Mouse (Mus musculus): Measurements from ENCODE around the gene Nr5a1.

Gene Nr5a1

GRCm38 (mm10) chr2:38705036-38705435 lies 9.3 kb downstream of the Nr5a1 start:
- no peak for DNase-seq (ENCODE audit: low read depth, low spot score)

- DNase-seq (ENCODE audit: low read depth, low spot score), result no peak
These were observed 10.0 kb downstream of the Nr5a1 start for GRCm38 (mm10) chr2:38704336-38704735.

- DNase-seq (ENCODE audit: low read depth, low spot score), result no peak
These were observed 14.2 kb downstream of the Nr5a1 start for GRCm38 (mm10) chr2:38700177-38700576.

GRCm38 (mm10) chr2:38698623-38699022 lies 15.7 kb downstream of the Nr5a1 start:
- no peak for DNase-seq (ENCODE audit: low read depth, low spot score)

GRCm38 (mm10) chr2:38697128-38698120 lies 16.9 kb downstream of the Nr5a1 start:
- DNase-seq (ENCODE audit: low read depth, low spot score), result no peak

GRCm38 (mm10) chr2:38695770-38696169 lies 18.6 kb downstream of the Nr5a1 start:
- DNase-seq (ENCODE audit: low read depth, low spot score), result no peak

GRCm38 (mm10) chr2:38691542-38691941 lies 22.8 kb downstream of the Nr5a1 start:
- DNase-seq (ENCODE audit: low read depth, low spot score), result no peak

- DNase-seq (ENCODE audit: low read depth, low spot score), result no peak
These were observed 24.5 kb downstream of the Nr5a1 start for GRCm38 (mm10) chr2:38689881-38690280.

- no peak for DNase-seq (ENCODE audit: low read depth, low spot score)
These were observed 25.4 kb downstream of the Nr5a1 start for GRCm38 (mm10) chr2:38688791-38689520.

GRCm38 (mm10) chr2:38685746-38686145 lies 28.6 kb downstream of the Nr5a1 start:
- no peak for DNase-seq (ENCODE audit: low read depth, low spot score)

- DNase-seq (ENCODE audit: low read depth, low spot score), result no peak
These were observed 31.3 kb downstream of the Nr5a1 start for GRCm38 (mm10) chr2:38683083-38683482.

- DNase-seq (ENCODE audit: low read depth, low spot score), result no peak
These were observed 32.1 kb downstream of the Nr5a1 start for GRCm38 (mm10) chr2:38682209-38682608.

GRCm38 (mm10) chr2:38678947-38679346 lies 35.4 kb downstream of the Nr5a1 start:
- DNase-seq (ENCODE audit: low read depth, low spot score), result no peak

- DNase-seq (ENCODE audit: low read depth, low spot score), result no peak
These were observed 38.9 kb downstream of the Nr5a1 start for GRCm38 (mm10) chr2:38675366-38675969.

- no peak for DNase-seq (ENCODE audit: low read depth, low spot score)
These were observed 41.8 kb downstream of the Nr5a1 start for GRCm38 (mm10) chr2:38672496-38672895.

GRCm38 (mm10) chr2:38668802-38669580 lies 45.4 kb downstream of the Nr5a1 start:
- DNase-seq (ENCODE audit: low read depth, low spot score), result no peak

GRCm38 (mm10) chr2:38661398-38661797 lies 52.9 kb downstream of the Nr5a1 start:
- no peak for DNase-seq (ENCODE audit: low read depth, low spot score)

- DNase-seq (ENCODE audit: low read depth, low spot score), result no peak
These were observed 56.0 kb downstream of the Nr5a1 start for GRCm38 (mm10) chr2:38658338-38658836.

- no peak for DNase-seq (ENCODE audit: low read depth, low spot score)
These were observed 60.6 kb downstream of the Nr5a1 start for GRCm38 (mm10) chr2:38653694-38654093.

- DNase-seq (ENCODE audit: low read depth, low spot score), result no peak
These were observed 61.1 kb downstream of the Nr5a1 start for GRCm38 (mm10) chr2:38653293-38653619.

- DNase-seq (ENCODE audit: low read depth, low spot score), result no peak
These were observed 61.6 kb downstream of the Nr5a1 start for GRCm38 (mm10) chr2:38652565-38653292.

All from brain, embryonic 18.5 days (tissue).